Mouse (Mus musculus): ENCODE measurements around the gene Gm42372. TPM values are rescaled to one million over a fixed set of nuclear protein-coding genes. Genes with fewer than 3 reads are reported as not detected.

Gm42372 gene
- 38.9 and 42.5 TPM in 2 replicates for polyA plus RNA-seq (2012; rRNA removed)

DNA sequence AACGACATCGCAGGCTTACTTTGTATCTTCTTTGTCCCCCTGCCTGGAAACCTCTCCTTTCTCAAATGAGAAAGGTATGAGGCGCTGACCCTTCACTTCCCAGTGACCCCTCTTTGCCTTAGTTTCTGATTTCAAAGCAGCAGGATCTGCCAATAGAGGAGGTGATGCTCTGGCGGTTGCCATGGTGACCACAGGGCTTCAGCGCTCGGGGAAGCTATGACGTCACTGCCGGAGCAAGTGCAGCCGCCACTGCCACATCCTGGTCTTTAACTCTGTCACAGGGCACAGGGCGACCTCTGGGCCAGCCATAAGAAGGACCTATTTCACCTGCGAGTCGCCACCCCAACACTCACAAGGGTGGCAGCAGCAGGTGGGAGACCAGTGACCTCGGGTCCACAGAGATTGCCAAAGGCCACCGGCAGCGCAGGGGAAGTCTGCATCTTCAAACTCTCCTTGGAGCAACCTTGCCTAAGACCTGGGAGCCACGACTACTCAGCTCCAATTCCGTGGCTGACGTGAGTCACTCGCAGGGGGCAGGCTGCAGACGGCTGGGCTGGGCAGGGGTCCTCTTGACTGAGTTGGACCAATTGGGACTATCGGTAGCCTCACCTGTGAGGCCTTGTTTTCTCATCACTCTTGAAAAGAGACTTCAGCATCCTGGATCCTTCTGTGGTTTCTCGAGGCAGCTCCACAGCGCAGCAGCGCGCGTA is at the start of gene Gm42372:
Gene Gm42372, plus strand, starts transcription at position 228 of the 710 bp plus-strand sequence.
- peak within 1 kb of the TSS; percentile 86 for H3K27ac ChIP-seq (ENCODE audit: insufficient read depth, low read length)

DNA sequence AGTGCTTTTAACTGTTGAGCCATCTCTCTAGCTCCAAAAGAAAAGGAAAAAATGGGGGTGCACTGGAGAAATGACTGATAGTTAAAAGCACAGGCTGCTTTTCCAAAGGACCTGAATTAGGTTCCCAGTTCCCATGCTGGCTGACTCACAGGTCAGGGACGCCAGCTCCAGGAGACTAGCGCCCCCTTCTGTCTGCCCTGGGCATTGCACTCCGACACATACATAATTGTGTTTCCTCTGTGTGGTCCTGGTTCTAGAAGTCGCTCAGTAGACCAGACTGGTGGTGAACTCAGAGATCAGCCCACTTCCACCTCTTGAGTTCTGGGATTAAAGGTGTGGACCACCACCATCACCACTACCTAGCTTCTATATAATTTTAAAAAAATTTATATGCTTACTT is 45.6 kb upstream of the Gm42372 start:
- Histone ChIP-seq H3K27ac (ENCODE audit: insufficient read depth, low read length) (no peak overlapping the region), H3K4me1 (ENCODE audit: control insufficient read depth, insufficient read depth, low read length) (peaks cover 9% of the 10 kb centered on the region)

More for the DNA sequence above, at the start of gene Gm42372:
- TF ChIP-seq CTCF (IDR thresholded peaks at IDR 0.05; ENCODE audit: extremely low read depth, insufficient read depth, low read length) (no peak), POLR2A (IDR thresholded peaks at IDR 0.05; ENCODE audit: extremely low read depth, insufficient read depth, low read length) (peak; percentile 54; the same call in 1 of the 2 replicates)
- Histone ChIP-seq H3K4me1 (ENCODE audit: control insufficient read depth, insufficient read depth, low read length) (peaks cover 16% of the 10 kb centered on the region), H3K4me3 (ENCODE audit: insufficient read depth, low read length) (peak within 1 kb of the TSS; percentile 69)

GRCm38 (mm10) chr7:16938117-16938791 is 44.6 kb upstream of the Gm42372 start:
- TF ChIP-seq POLR2A (IDR thresholded peaks at IDR 0.05; ENCODE audit: extremely low read depth, insufficient read depth, low read length) (peak; percentile 30; the same call in 1 of the 2 replicates), CTCF (IDR thresholded peaks at IDR 0.05; ENCODE audit: extremely low read depth, insufficient read depth, low read length) (no peak)
- Histone ChIP-seq H3K4me1 (ENCODE audit: control insufficient read depth, insufficient read depth, low read length) (peaks cover 9% of the 10 kb centered on the region), H3K27ac (ENCODE audit: insufficient read depth, low read length) (peak overlapping the region; percentile 53), H3K4me3 (ENCODE audit: insufficient read depth, low read length) (no peak overlapping the region)

More for the DNA sequence above, 45.6 kb upstream of the Gm42372 start:
- TF ChIP-seq CTCF (IDR thresholded peaks at IDR 0.05; ENCODE audit: extremely low read depth, insufficient read depth, low read length) (peak; percentile 26; the same call in 1 of the 2 replicates), POLR2A (IDR thresholded peaks at IDR 0.05; ENCODE audit: extremely low read depth, insufficient read depth, low read length) (no peak)
- no peak overlapping the region for H3K4me3 ChIP-seq (ENCODE audit: insufficient read depth, low read length)

GRCm38 (mm10) chr7:16940292-16940691 is 42.6 kb upstream of the Gm42372 start:
- TF ChIP-seq POLR2A (IDR thresholded peaks at IDR 0.05; ENCODE audit: extremely low read depth, insufficient read depth, low read length) = no peak
- no peak for TF ChIP-seq CTCF (IDR thresholded peaks at IDR 0.05; ENCODE audit: extremely low read depth, insufficient read depth, low read length)
- Histone ChIP-seq H3K4me1 (ENCODE audit: control insufficient read depth, insufficient read depth, low read length) (peaks cover 9% of the 10 kb centered on the region), H3K27ac (ENCODE audit: insufficient read depth, low read length) (peak overlapping the region; percentile 53; the same call in 1 of the 2 replicates), H3K4me3 (ENCODE audit: insufficient read depth, low read length) (no peak overlapping the region)

DNA sequence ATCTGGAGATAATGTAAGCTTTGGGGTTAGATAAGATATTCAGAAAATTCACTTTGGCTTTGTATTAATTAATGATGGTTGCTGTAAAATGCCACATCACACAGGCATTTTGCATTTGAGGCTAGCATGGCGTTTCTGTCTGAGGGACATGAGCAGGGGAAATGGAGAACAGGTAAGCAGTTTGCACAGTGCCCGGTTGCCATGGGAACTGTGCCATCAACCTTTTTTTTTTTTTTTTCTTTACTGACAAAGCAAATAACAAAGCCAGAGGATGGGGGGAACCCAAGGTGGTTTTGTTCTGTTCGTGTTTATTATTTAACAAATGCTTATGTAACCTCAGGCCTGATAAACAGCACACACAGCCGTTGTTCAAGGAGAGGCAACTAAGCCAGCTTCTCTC is 40.0 kb upstream of the Gm42372 start:
- TF ChIP-seq CTCF (IDR thresholded peaks at IDR 0.05; ENCODE audit: extremely low read depth, insufficient read depth, low read length) (no peak), POLR2A (IDR thresholded peaks at IDR 0.05; ENCODE audit: extremely low read depth, insufficient read depth, low read length) (no peak)
- Histone ChIP-seq H3K27ac (ENCODE audit: insufficient read depth, low read length) (no peak overlapping the region), H3K4me1 (ENCODE audit: control insufficient read depth, insufficient read depth, low read length) (peaks cover 9% of the 10 kb centered on the region), H3K4me3 (ENCODE audit: insufficient read depth, low read length) (no peak overlapping the region)

- H3K4me3 ChIP-seq (ENCODE audit: insufficient read depth, low read length) = peak within 1 kb of the TSS; percentile 77
- peaks cover 6% of the 10 kb centered on the region for H3K4me1 ChIP-seq (ENCODE audit: control insufficient read depth, insufficient read depth, low read length)
- TF ChIP-seq CTCF (IDR thresholded peaks at IDR 0.05; ENCODE audit: extremely low read depth, insufficient read depth, low read length) = no peak
- TF ChIP-seq POLR2A (IDR thresholded peaks at IDR 0.05; ENCODE audit: extremely low read depth, insufficient read depth, low read length) = peak; percentile 95
- peak within 1 kb of the TSS; percentile 74 for H3K27ac ChIP-seq (ENCODE audit: insufficient read depth, low read length)
Measured at GRCm38 (mm10) chr7:16944061-16944807, 38.7 kb upstream of the Gm42372 start, which contains the start of gene Pnmal2. Pnmal2 (plus strand) TSS chr7:16944682.

- TF ChIP-seq CTCF (IDR thresholded peaks at IDR 0.05; ENCODE audit: extremely low read depth, insufficient read depth, low read length) (no peak), POLR2A (IDR thresholded peaks at IDR 0.05; ENCODE audit: extremely low read depth, insufficient read depth, low read length) (no peak)
- peak overlapping the region; percentile 77 for H3K4me3 ChIP-seq (ENCODE audit: insufficient read depth, low read length)
- peak overlapping the region; percentile 74 for H3K27ac ChIP-seq (ENCODE audit: insufficient read depth, low read length)
- peaks cover 6% of the 10 kb centered on the region for H3K4me1 ChIP-seq (ENCODE audit: control insufficient read depth, insufficient read depth, low read length)
Measured at GRCm38 (mm10) chr7:16944808-16945315, 38.0 kb upstream of the Gm42372 start.

- peak overlapping the region; percentile 77 for H3K4me3 ChIP-seq (ENCODE audit: insufficient read depth, low read length)
- H3K27ac ChIP-seq (ENCODE audit: insufficient read depth, low read length) = peak overlapping the region; percentile 74
- H3K4me1 ChIP-seq (ENCODE audit: control insufficient read depth, insufficient read depth, low read length) = peaks cover 2% of the 10 kb centered on the region; the same call in 1 of the 2 replicates
- no peak for TF ChIP-seq POLR2A (IDR thresholded peaks at IDR 0.05; ENCODE audit: extremely low read depth, insufficient read depth, low read length)
- no peak for TF ChIP-seq CTCF (IDR thresholded peaks at IDR 0.05; ENCODE audit: extremely low read depth, insufficient read depth, low read length)
Measured at GRCm38 (mm10) chr7:16945419-16945818, 37.5 kb upstream of the Gm42372 start.

All from cortical plate, adult 2 months (tissue).